ENCODE assay signal across 8 mouse cellular contexts in the genomic region with DNA sequence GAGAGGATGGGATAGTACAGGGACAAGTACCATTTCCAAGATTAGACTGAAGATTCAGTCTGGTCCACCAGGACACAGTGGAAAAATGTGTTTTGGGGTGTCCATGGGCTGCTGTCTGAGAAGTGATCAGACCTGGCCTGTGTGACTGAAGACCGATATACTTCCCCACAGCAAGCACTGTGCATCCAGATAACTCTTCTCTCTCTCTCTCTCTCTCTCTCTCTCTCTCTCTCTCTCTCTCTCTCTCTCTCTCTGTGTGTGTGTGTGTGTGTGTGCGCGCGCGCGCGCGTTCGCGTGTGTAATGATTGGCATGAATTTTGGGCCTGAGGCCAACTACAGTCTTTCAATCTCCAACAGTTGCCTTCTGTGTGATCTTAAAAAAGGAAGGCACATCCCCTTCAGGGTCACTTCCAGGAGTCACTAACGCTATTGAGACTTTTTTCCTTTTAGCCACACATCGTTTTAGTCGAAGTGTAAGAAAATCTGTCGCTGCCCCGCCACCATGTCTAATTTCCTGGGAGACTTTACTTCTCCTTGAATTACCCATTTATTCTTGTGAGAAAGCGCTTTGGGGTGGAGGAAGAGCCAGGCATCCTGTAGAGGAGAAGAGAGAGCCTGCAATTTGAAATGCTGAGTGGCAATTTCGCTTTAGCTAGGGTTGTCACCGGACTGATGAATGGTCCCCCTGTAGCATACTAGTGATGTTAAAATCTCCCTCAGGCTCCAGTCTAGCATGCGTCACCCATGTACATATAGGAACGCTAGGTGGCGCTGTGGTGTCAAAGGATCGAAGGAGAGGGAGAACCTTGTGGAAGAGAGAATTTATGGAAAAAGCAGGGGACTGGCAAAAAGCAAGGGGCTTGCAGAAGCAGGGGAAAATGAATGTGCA.
DNase-seq lines count a peak whose midpoint lies in the region; ATAC-seq lines count a peak whose summit lies in the region.

No protein-coding gene starts in this region.

- no peaks in the 10 kb centered on the region for H3K4me1 ChIP-seq in forebrain, embryonic 11.5 days (replicated peaks; ENCODE audit: control insufficient read depth, insufficient read depth, low read length)
- H3K4me1 ChIP-seq in hindbrain, embryonic 12.5 days, result peaks cover 5% of the 10 kb centered on the region

- H3K27ac ChIP-seq in forebrain, embryonic 11.5 days (ENCODE audit: low read depth, low read length), result no peak overlapping the region
- H3K27ac ChIP-seq in hindbrain, embryonic 12.5 days, result no peak overlapping the region

- DNase-seq in Muller cell, postnatal 12 days (ENCODE audit: inconsistent ontology term), result peak; percentile 64
- peak; percentile 31 for DNase-seq in c-Kit-positive CD71-positive TER-119-negative erythroid progenitor cells, embryonic 14.5 days (ENCODE audit: low read depth)
- peak; percentile 80 for DNase-seq in forebrain, embryonic 11.5 days (ENCODE audit: low spot score)
- DNase-seq in layer of hippocampus, adult 9-10 months (ENCODE audit: low spot score), result peak; percentile 85
- DNase-seq in lung, postnatal 10 days, result peak; percentile 74
- DNase-seq in retina, postnatal 7 days (ENCODE audit: low read depth, low spot score), result peak; percentile 74

- H3K4me2 ChIP-seq in forebrain, embryonic 11.5 days (ENCODE audit: low read depth, low read length, severe bottlenecking), result no peak overlapping the region
- H3K4me2 ChIP-seq in hindbrain, embryonic 12.5 days (replicated peaks), result peak overlapping the region; percentile 24

- WGBS in forebrain, embryonic 11.5 days, result 59% methylated on average over 21 of the region's 22 CpGs
- WGBS in hindbrain, embryonic 12.5 days, result 47% methylated on average over 22 of the region's 22 CpGs

- no peaks in the 10 kb centered on the region for H3K9me3 ChIP-seq in forebrain, embryonic 11.5 days (ENCODE audit: control insufficient read depth, low read length)
- H3K9me3 ChIP-seq in hindbrain, embryonic 12.5 days (replicated peaks), result no peaks in the 10 kb centered on the region

- H3K9ac ChIP-seq in forebrain, embryonic 11.5 days (ENCODE audit: low read length), result no peak overlapping the region
- H3K9ac ChIP-seq in hindbrain, embryonic 12.5 days, result no peak overlapping the region

- H3K27me3 ChIP-seq in forebrain, embryonic 11.5 days (ENCODE audit: control insufficient read depth, insufficient read depth, low read length), result no peaks in the 10 kb centered on the region
- no peaks in the 10 kb centered on the region for H3K27me3 ChIP-seq in hindbrain, embryonic 12.5 days

- ATAC-seq in forebrain, embryonic 11.5 days (replicated peaks; ENCODE audit: low FRiP score), result peak; percentile 82
- peak; percentile 92 for ATAC-seq in hindbrain, embryonic 12.5 days (ENCODE audit: low FRiP score)
- ATAC-seq in activated CD4-positive, CD25-positive, alpha-beta regulatory T cell, adult 4 months, result no peak

- H3K36me3 ChIP-seq in forebrain, embryonic 11.5 days (ENCODE audit: control insufficient read depth, insufficient read depth, low read length), result no peaks in the 10 kb centered on the region
- H3K36me3 ChIP-seq in hindbrain, embryonic 12.5 days, result no peaks in the 10 kb centered on the region

- no peak overlapping the region for H3K4me3 ChIP-seq in forebrain, embryonic 11.5 days (ENCODE audit: low read depth, low read length)
- H3K4me3 ChIP-seq in hindbrain, embryonic 12.5 days, result no peak overlapping the region

Comparison
In these comparisons a context has a peak if more than half of its experiments do, and no peak if none do; other contexts are left out.
1. DNase-seq: peak in every context shown above with its lines; median percentile 85 in layer of hippocampus, adult 9-10 months; 80 in forebrain, embryonic 11.5 days; 74 in lung, postnatal 10 days; 74 in retina, postnatal 7 days; 64 in Muller cell, postnatal 12 days; 31 in c-Kit-positive CD71-positive TER-119-negative erythroid progenitor cells, embryonic 14.5 days.